Mouse (Mus musculus) kidney, postnatal 10 days (tissue): Measurements from ENCODE around the gene Dnaaf5.

Source experiments
- DNase-seq: peaks from one replicate; pipeline ENCODE4 v3.0.0; 2021; ENCODE audit warnings: mixed read lengths

Dnaaf5 gene

GRCm38 (mm10) chr5:139149681-139150602 lies at the start of gene Dnaaf5, which contains the start of gene Prkar1b:
TSS of gene Dnaaf5 (plus strand) at chr5:139150223.
TSS of gene Prkar1b (minus strand) at chr5:139150001.
- DNase-seq = peak; percentile 98

GRCm38 (mm10) chr5:139101783-139102182 lies 48.2 kb upstream of the Dnaaf5 start:
- DNase-seq = no peak

- DNase-seq = no peak
Measured at GRCm38 (mm10) chr5:139107815-139108214, 42.2 kb upstream of the Dnaaf5 start.

- DNase-seq = no peak
Measured at GRCm38 (mm10) chr5:139110140-139110855, 39.7 kb upstream of the Dnaaf5 start.

GRCm38 (mm10) chr5:139111991-139112390 lies 38.0 kb upstream of the Dnaaf5 start:
- DNase-seq = no peak

GRCm38 (mm10) chr5:139112418-139112817 lies 37.6 kb upstream of the Dnaaf5 start:
- no peak for DNase-seq

- DNase-seq = no peak
Measured at GRCm38 (mm10) chr5:139114876-139115275, 35.1 kb upstream of the Dnaaf5 start.

- no peak for DNase-seq
Measured at GRCm38 (mm10) chr5:139115507-139115906, 34.5 kb upstream of the Dnaaf5 start.

GRCm38 (mm10) chr5:139118139-139118960 lies 31.7 kb upstream of the Dnaaf5 start:
- peak; percentile 60 for DNase-seq

- no peak for DNase-seq
Measured at GRCm38 (mm10) chr5:139118961-139119276, 31.1 kb upstream of the Dnaaf5 start.

- DNase-seq = no peak
Measured at GRCm38 (mm10) chr5:139125717-139126116, 24.3 kb upstream of the Dnaaf5 start.

- no peak for DNase-seq
Measured at GRCm38 (mm10) chr5:139128476-139129065, 21.5 kb upstream of the Dnaaf5 start.

- DNase-seq = peak; percentile 43
Measured at GRCm38 (mm10) chr5:139129078-139129477, 20.9 kb upstream of the Dnaaf5 start.

GRCm38 (mm10) chr5:139129572-139130151 lies 20.4 kb upstream of the Dnaaf5 start:
- DNase-seq = peak; percentile 37

- DNase-seq = no peak
Measured at GRCm38 (mm10) chr5:139130351-139130750, 19.7 kb upstream of the Dnaaf5 start.

GRCm38 (mm10) chr5:139134501-139134900 lies 15.5 kb upstream of the Dnaaf5 start:
- no peak for DNase-seq

- no peak for DNase-seq
Measured at GRCm38 (mm10) chr5:139136341-139136740, 13.7 kb upstream of the Dnaaf5 start.

- no peak for DNase-seq
Measured at GRCm38 (mm10) chr5:139137176-139137575, 12.8 kb upstream of the Dnaaf5 start.

- DNase-seq = peak; percentile 43
Measured at GRCm38 (mm10) chr5:139138261-139138925, 11.6 kb upstream of the Dnaaf5 start.

- peak; percentile 31 for DNase-seq
Measured at GRCm38 (mm10) chr5:139138926-139139472, 11.0 kb upstream of the Dnaaf5 start.

GRCm38 (mm10) chr5:139140589-139140988 lies 9.4 kb upstream of the Dnaaf5 start:
- DNase-seq = no peak
